Mouse (Mus musculus): ENCODE results near the gene Wwox. TPM values are rescaled to one million over a fixed set of nuclear protein-coding genes. Genes with fewer than 3 reads are reported as not detected.

Wwox gene
- polyA plus RNA-seq, 1 experiment from 2014 or later, result 11.6 TPM

DNA sequence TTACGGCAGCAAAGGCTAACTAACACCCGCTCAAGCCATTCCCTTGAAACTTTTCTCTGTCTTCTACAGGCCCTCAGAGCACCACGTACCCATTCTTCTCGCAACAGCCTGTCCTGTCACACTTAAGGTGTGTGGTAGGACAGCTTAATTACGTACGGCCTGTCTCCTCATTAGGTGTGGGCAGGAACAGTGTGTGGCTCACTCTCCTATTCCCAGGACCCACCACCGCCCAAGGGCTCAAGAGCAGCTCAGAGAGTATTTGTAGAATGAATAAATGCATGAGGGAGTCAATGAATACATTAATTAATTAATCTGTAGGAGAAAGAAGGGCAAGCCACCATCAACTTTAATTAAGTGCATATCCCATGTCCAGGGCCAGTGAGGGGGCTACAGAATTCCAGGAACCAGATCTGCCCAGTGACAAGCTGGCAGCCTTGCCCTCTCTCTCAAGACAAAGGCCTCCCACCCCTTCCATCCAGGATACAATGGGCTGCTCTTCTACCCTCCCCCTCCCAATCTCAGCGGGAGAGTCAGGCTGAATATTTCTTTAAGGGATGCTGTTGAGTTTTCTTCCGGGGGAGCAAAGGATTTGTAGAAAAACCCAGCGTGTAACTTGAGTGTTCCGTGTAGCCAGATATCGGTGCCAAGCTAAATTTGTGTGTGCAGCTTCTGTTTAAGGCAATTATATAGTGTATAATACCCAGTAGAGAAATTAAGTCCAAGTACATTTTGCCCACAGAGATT lies 718.7 kb downstream of the Wwox start:
- H3K4me3 ChIP-seq (ENCODE audit: low read depth, low read length), result no peak overlapping the region
- H3K4me1 ChIP-seq (ENCODE audit: insufficient read depth, low read depth, low read length), result no peaks in the 10 kb centered on the region; the same call in 1 of the 2 replicates
- DNase-seq (ENCODE audit: low spot score) (no peak), ATAC-seq (no peak)
- no peaks in the 10 kb centered on the region for H3K9me3 ChIP-seq (ENCODE audit: low read length)
- H3K36me3 ChIP-seq (ENCODE audit: insufficient read depth, low read length), result no peaks in the 10 kb centered on the region
- no peak overlapping the region for H3K4me2 ChIP-seq (replicated peaks; ENCODE audit: low read depth, low read length)
- no peak overlapping the region for H3K9ac ChIP-seq (replicated peaks; ENCODE audit: low read depth)
- H3K27me3 ChIP-seq (replicated peaks; ENCODE audit: insufficient read depth, low read length), result no peaks in the 10 kb centered on the region
- H3K27ac ChIP-seq (ENCODE audit: low read length), result no peak overlapping the region
- WGBS, result 63% methylated on average over 12 of the region's 12 CpGs
- no peak for TF ChIP-seq EP300 (IDR thresholded peaks at IDR 0.05)
- TF ChIP-seq CTCF (IDR thresholded peaks at IDR 0.05), result no peak

DNA sequence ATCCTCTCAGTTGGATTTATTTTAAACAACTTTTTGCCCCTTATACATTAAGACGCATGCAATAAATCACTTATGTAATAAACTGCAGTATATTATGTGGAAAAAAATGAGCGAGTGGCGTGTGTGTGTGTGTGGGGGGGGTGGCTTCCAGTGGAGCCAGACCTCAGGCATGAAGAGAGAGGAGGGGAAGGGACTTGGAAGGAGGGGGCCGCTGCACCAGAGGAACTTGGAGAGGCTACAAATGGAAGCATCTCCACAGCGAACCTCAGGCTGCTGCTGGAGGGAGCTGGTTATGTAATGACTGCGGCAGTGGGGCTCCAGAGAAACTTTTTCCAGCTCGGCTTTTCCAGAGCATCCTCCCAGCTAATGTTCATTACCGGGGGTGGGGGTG lies 719.3 kb downstream of the Wwox start:
- Histone ChIP-seq H3K9me3 (ENCODE audit: low read length) (no peaks in the 10 kb centered on the region), H3K9ac (replicated peaks; ENCODE audit: low read depth) (no peak overlapping the region), H3K27me3 (replicated peaks; ENCODE audit: insufficient read depth, low read length) (no peaks in the 10 kb centered on the region), H3K4me2 (replicated peaks; ENCODE audit: low read depth, low read length) (peak overlapping the region; percentile 58), H3K36me3 (ENCODE audit: insufficient read depth, low read length) (no peaks in the 10 kb centered on the region), H3K4me1 (ENCODE audit: insufficient read depth, low read depth, low read length) (no peaks in the 10 kb centered on the region; the same call in 1 of the 2 replicates), H3K4me3 (ENCODE audit: low read depth, low read length) (peak overlapping the region; percentile 38), H3K27ac (ENCODE audit: low read length) (no peak overlapping the region)
- 14% methylated on average over 8 of the region's 8 CpGs for WGBS
- ATAC-seq (no peak), DNase-seq (ENCODE audit: low spot score) (no peak)
- TF ChIP-seq EP300 (IDR thresholded peaks at IDR 0.05), result no peak
- no peak for TF ChIP-seq CTCF (IDR thresholded peaks at IDR 0.05)

DNA sequence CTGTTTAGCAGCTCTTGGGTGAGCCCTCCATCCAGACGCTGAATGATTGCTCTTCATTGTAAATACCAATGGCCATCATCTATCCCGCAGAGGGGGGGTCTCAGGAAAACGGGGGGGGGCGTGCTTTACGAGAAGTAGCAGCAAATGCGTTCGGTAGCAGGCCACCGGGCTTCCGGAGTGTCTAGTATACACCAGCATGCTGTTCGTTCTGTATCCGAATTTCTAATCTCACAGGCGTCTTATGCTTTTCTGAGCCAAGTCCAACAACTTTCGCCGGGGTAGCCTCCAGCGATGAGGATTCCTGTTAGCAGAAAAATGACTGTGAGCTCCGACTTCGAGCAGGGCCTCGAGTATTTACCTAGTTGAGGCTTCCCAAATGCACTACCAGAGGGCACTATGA lies 719.8 kb downstream of the Wwox start:
- Histone ChIP-seq H3K4me1 (ENCODE audit: insufficient read depth, low read depth, low read length) (no peaks in the 10 kb centered on the region; the same call in 1 of the 2 replicates), H3K9me3 (ENCODE audit: low read length) (no peaks in the 10 kb centered on the region), H3K27ac (ENCODE audit: low read length) (0 out of 2 replicates have a peak overlapping the region, but pooled peaks have one; percentile 54), H3K9ac (replicated peaks; ENCODE audit: low read depth) (no peak overlapping the region), H3K4me2 (replicated peaks; ENCODE audit: low read depth, low read length) (peak overlapping the region; percentile 58), H3K4me3 (ENCODE audit: low read depth, low read length) (peak overlapping the region; percentile 38), H3K27me3 (replicated peaks; ENCODE audit: insufficient read depth, low read length) (no peaks in the 10 kb centered on the region), H3K36me3 (ENCODE audit: insufficient read depth, low read length) (no peaks in the 10 kb centered on the region)
- ATAC-seq, result no peak
- peak; percentile 42 for DNase-seq (ENCODE audit: low spot score)
- no peak for TF ChIP-seq CTCF (IDR thresholded peaks at IDR 0.05)
- TF ChIP-seq EP300 (IDR thresholded peaks at IDR 0.05), result no peak
- WGBS, result 2% methylated on average over 18 of the region's 18 CpGs

- no peaks in the 10 kb centered on the region for H3K36me3 ChIP-seq (ENCODE audit: insufficient read depth, low read length)
- WGBS, result 7% methylated on average over 22 of the region's 22 CpGs
- no peaks in the 10 kb centered on the region for H3K9me3 ChIP-seq (ENCODE audit: low read length)
- no peak for TF ChIP-seq EP300 (IDR thresholded peaks at IDR 0.05)
- TF ChIP-seq CTCF (IDR thresholded peaks at IDR 0.05), result peak; percentile 53
- no peaks in the 10 kb centered on the region; the same call in 1 of the 2 replicates for H3K4me1 ChIP-seq (ENCODE audit: insufficient read depth, low read depth, low read length)
- no peaks in the 10 kb centered on the region for H3K27me3 ChIP-seq (replicated peaks; ENCODE audit: insufficient read depth, low read length)
- peak overlapping the region; percentile 38 for H3K4me3 ChIP-seq (ENCODE audit: low read depth, low read length)
- peak; percentile 77 for DNase-seq (ENCODE audit: low spot score)
- ATAC-seq, result peak; percentile 60
- H3K9ac ChIP-seq (replicated peaks; ENCODE audit: low read depth), result peak overlapping the region; percentile 26; the same call in 1 of the 2 replicates
- H3K27ac ChIP-seq (ENCODE audit: low read length), result peak overlapping the region; percentile 54; the same call in 1 of the 2 replicates
- H3K4me2 ChIP-seq (replicated peaks; ENCODE audit: low read depth, low read length), result peak overlapping the region; percentile 58
These were observed 720.4 kb downstream of the Wwox start for GRCm38 (mm10) chr8:115159711-115160374.

DNA sequence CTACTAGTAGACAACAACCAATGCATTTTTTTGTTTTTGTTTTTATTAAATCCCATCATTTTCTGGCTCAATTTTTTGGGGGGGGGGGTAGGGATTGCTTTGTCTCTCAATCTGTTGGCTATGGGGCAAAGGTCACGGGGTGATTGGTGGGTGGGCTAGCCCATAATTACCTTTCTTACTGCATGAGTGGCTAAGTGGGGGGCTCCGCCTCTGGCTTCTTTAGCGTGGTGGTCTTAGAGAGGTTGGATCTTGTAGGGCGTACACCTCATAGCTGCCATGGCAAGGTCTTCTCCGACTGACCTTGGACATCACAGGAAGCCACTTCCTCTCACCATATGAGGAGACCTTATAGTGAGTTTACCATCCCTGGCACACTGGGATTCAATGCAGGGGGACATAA lies 721.0 kb downstream of the Wwox start:
- no peaks in the 10 kb centered on the region; the same call in 1 of the 2 replicates for H3K4me1 ChIP-seq (ENCODE audit: insufficient read depth, low read depth, low read length)
- H3K4me3 ChIP-seq (ENCODE audit: low read depth, low read length), result peak overlapping the region; percentile 38
- no peak overlapping the region; the same call in 1 of the 2 replicates for H3K9ac ChIP-seq (replicated peaks; ENCODE audit: low read depth)
- TF ChIP-seq CTCF (IDR thresholded peaks at IDR 0.05), result no peak
- no peak for TF ChIP-seq EP300 (IDR thresholded peaks at IDR 0.05)
- no peaks in the 10 kb centered on the region for H3K9me3 ChIP-seq (ENCODE audit: low read length)
- no peaks in the 10 kb centered on the region for H3K36me3 ChIP-seq (ENCODE audit: insufficient read depth, low read length)
- no peak for DNase-seq (ENCODE audit: low spot score)
- ATAC-seq, result no peak
- no peak overlapping the region for H3K27ac ChIP-seq (ENCODE audit: low read length)
- 82% methylated on average over 5 of the region's 5 CpGs for WGBS
- peak overlapping the region; percentile 58 for H3K4me2 ChIP-seq (replicated peaks; ENCODE audit: low read depth, low read length)
- H3K27me3 ChIP-seq (replicated peaks; ENCODE audit: insufficient read depth, low read length), result no peaks in the 10 kb centered on the region

GRCm38 (mm10) chr8:115161520-115161919 lies 722.1 kb downstream of the Wwox start:
- H3K27ac ChIP-seq (ENCODE audit: low read length), result no peak overlapping the region
- WGBS, result 74% methylated on average over 9 of the region's 9 CpGs
- ATAC-seq (no peak), DNase-seq (ENCODE audit: low spot score) (no peak)
- H3K4me2 ChIP-seq (replicated peaks; ENCODE audit: low read depth, low read length), result no peak overlapping the region
- no peaks in the 10 kb centered on the region; the same call in 1 of the 2 replicates for H3K4me1 ChIP-seq (ENCODE audit: insufficient read depth, low read depth, low read length)
- no peaks in the 10 kb centered on the region for H3K9me3 ChIP-seq (ENCODE audit: low read length)
- H3K27me3 ChIP-seq (replicated peaks; ENCODE audit: insufficient read depth, low read length), result no peaks in the 10 kb centered on the region
- no peak overlapping the region for H3K4me3 ChIP-seq (ENCODE audit: low read depth, low read length)
- H3K36me3 ChIP-seq (ENCODE audit: insufficient read depth, low read length), result no peaks in the 10 kb centered on the region
- TF ChIP-seq CTCF (IDR thresholded peaks at IDR 0.05) (no peak), EP300 (IDR thresholded peaks at IDR 0.05) (no peak)
- H3K9ac ChIP-seq (replicated peaks; ENCODE audit: low read depth), result no peak overlapping the region

Data from lung, postnatal 0 days (tissue).